8 mouse cellular contexts compared by ENCODE assay signal in the genomic region with DNA sequence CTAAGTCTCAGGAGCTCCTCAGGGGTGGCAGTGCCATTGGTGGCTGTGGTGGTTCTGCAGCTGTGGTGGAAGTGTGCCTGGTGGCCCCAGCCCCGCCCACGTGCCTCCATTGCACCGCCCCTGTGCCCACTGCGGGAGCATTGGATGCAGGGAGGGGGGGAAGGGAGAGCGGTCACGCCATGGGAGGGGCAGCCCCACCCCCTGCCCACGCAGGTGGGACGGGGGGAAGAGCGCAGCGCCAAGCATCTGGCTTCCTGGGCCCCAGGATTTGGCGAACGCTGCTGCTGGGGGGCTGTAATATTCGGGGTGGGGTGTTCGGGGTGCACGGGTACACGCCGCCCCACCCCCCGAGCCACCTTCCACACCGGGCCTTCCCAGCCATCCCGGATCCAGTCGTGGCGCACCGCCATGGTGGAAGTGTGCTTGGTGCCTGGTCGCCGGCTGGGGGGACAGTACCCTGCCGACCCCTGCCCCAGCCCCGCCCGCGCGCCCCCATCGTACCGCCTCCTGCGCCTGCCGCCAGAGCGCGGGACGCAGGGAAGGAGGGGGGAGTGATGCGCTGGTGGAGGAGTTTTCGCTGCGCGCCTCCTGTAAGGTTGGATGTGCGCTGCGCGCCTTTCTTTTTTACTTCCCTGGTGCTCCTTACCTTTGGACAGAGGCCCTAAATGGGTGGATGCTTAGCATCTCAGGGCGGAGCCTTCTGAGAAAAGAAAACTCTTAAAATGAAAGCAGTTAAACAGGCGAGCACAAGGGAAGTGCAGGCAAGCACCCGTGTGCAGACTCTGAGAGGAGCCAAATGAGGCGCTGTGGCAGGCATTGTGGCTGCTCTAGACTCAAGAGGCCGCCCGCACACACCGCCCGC. TPM values are rescaled to one million over a fixed set of nuclear protein-coding genes. Genes with fewer than 3 reads are reported as not detected.
DNase-seq lines count a peak whose midpoint lies in the region; ATAC-seq and TF ChIP-seq lines count a peak whose summit lies in the region.

No protein-coding gene starts in this region.

- H3K9me3 ChIP-seq in CH12.LX (replicated peaks; ENCODE audit: low read length): peaks cover 3% of the 10 kb centered on the region

- no peak for TF ChIP-seq POLR2A in heart, adult 2 months (IDR thresholded peaks at IDR 0.05; ENCODE audit: insufficient read depth, low read depth, low read length)
- TF ChIP-seq POLR2A in CH12.LX (IDR thresholded peaks at IDR 0.05; ENCODE audit: low read depth, low read length): no peak
- TF ChIP-seq POLR2A in liver, adult 2 months (IDR thresholded peaks at IDR 0.05; ENCODE audit: extremely low read depth, insufficient read depth, low read length): no peak

- no peak for TF ChIP-seq RAD21 in CH12.LX (IDR thresholded peaks at IDR 0.05; ENCODE audit: low read depth, low read length)

- H3K36me3 ChIP-seq in heart, adult 2 months (ENCODE audit: control insufficient read depth, insufficient read depth, low read length): no peaks in the 10 kb centered on the region
- no peaks in the 10 kb centered on the region for H3K36me3 ChIP-seq in CH12.LX (replicated peaks in 1 of 2; ENCODE audit: control insufficient read depth in 1 of 2, insufficient read depth in 1 of 2, low read length in 1 of 2)
- H3K36me3 ChIP-seq in liver, adult 2 months (ENCODE audit: control insufficient read depth, insufficient read depth, low read length): no peaks in the 10 kb centered on the region

- peak overlapping the region; percentile 33 for H3K4me3 ChIP-seq in heart, adult 2 months
- no peak overlapping the region for H3K4me3 ChIP-seq in CH12.LX (replicated peaks in 1 of 3; ENCODE audit: low read depth in 2 of 3, low read length in 2 of 3, poor library complexity in 1 of 3)
- peak overlapping the region; percentile 56 for H3K4me3 ChIP-seq in liver, adult 2 months (ENCODE audit: insufficient read depth, low read depth, low read length)

- 3% methylated on average over 52 of the region's 52 CpGs for WGBS in heart, adult 2 months
- WGBS in liver, adult 2 months: 2% methylated on average over 51 of the region's 52 CpGs

- intact Hi-C loops in heart, adult 2 months (cut with DNase I): no loop called here
- intact Hi-C loops in heart, postnatal 36 days (cut with DNase I): no loop called here
- intact Hi-C loops in heart, postnatal 10 days (cut with DNase I): no loop called here

- no peaks in the 10 kb centered on the region for H3K79me2 ChIP-seq in heart, adult 2 months (replicated peaks; ENCODE audit: control insufficient read depth, insufficient read depth, low read length)
- H3K79me2 ChIP-seq in CH12.LX (replicated peaks; ENCODE audit: control insufficient read depth, extremely low read depth, insufficient read depth, poor library complexity, severe bottlenecking): no peaks in the 10 kb centered on the region
- H3K79me2 ChIP-seq in liver, adult 2 months (ENCODE audit: control insufficient read depth, insufficient read depth, low read length): no peaks in the 10 kb centered on the region

- no peak for TF ChIP-seq EP300 in heart, adult 2 months (IDR thresholded peaks at IDR 0.05; ENCODE audit: insufficient read depth, low read depth, low read length)
- TF ChIP-seq EP300 in CH12.LX (IDR thresholded peaks at IDR 0.05; ENCODE audit: low read length): no peak

- no peak overlapping the region for H3K4me2 ChIP-seq in CH12.LX (ENCODE audit: insufficient read depth, low read depth, poor library complexity, severe bottlenecking)

- no peaks in the 10 kb centered on the region for H3K27me3 ChIP-seq in heart, adult 2 months (ENCODE audit: control insufficient read depth, insufficient read depth, low read length)
- no peaks in the 10 kb centered on the region for H3K27me3 ChIP-seq in CH12.LX (replicated peaks)
- peaks cover 5% of the 10 kb centered on the region; the same call in 1 of the 2 replicates for H3K27me3 ChIP-seq in liver, adult 2 months (ENCODE audit: control insufficient read depth, insufficient read depth, low read length)

- dilution Hi-C loops in CH12.LX (cut with MboI; ENCODE audit: extremely low pct_ligation_motif_present, extremely low pct_unique_long_range_greater_than_20kb, low sequenced_read_pairs): no loop called here

- peak; percentile 92 for ATAC-seq in common myeloid progenitor, adult 5-6 weeks (replicated peaks; ENCODE audit: low read depth, poor library complexity, severe bottlenecking)

- in situ Hi-C loops in CH12.LX (cut with MboI; ENCODE audit: low pct_ligation_motif_present, low pct_unique_long_range_greater_than_20kb, low sequenced_read_pairs): no loop called here

- H3K4me1 ChIP-seq in heart, adult 2 months (ENCODE audit: control insufficient read depth, insufficient read depth, low read length): no peaks in the 10 kb centered on the region
- no peaks in the 10 kb centered on the region for H3K4me1 ChIP-seq in CH12.LX (ENCODE audit: control insufficient read depth in 1 of 2, insufficient read depth in 2 of 2)
- no peaks in the 10 kb centered on the region for H3K4me1 ChIP-seq in liver, adult 2 months (ENCODE audit: control insufficient read depth, insufficient read depth, low read length)

- no peak overlapping the region for H3K27ac ChIP-seq in heart, adult 2 months
- no peak overlapping the region for H3K27ac ChIP-seq in CH12.LX (ENCODE audit: insufficient read depth, low read depth)
- H3K27ac ChIP-seq in liver, adult 2 months (replicated peaks; ENCODE audit: insufficient read depth, low read depth, low read length): no peak overlapping the region

- H3K9ac ChIP-seq in heart, adult 2 months (ENCODE audit: low read depth, low read length): peak overlapping the region; percentile 66
- H3K9ac ChIP-seq in CH12.LX (ENCODE audit: insufficient read depth, low read depth): no peak overlapping the region
- H3K9ac ChIP-seq in liver, adult 2 months (ENCODE audit: low read depth, low read length): no peak overlapping the region

- DNase-seq in heart, adult 2 months: no peak
- DNase-seq in heart, postnatal 36 days: no peak
- DNase-seq in CH12.LX (ENCODE audit: extremely low read depth): peak; percentile 40
- peak; percentile 10 to 12 for DNase-seq in heart, postnatal 10 days
- no peak for DNase-seq in liver, adult 2 months (ENCODE audit: extremely low read depth, low read depth, low spot score)
- peak; percentile 73 for DNase-seq in neural tube, embryonic 10.5 days (ENCODE audit: extremely low spot score, low spot score)
- DNase-seq in thymus, postnatal 4 days: peak; percentile 50

- TF ChIP-seq CTCF in heart, adult 2 months (IDR thresholded peaks at IDR 0.05): no peak
- TF ChIP-seq CTCF in CH12.LX (conservative IDR thresholded peaks at IDR 0.05 in 1 of 2, IDR thresholded peaks at IDR 0.05 in 1 of 2; ENCODE audit: low read depth in 2 of 2, low read length in 2 of 2): no peak
- TF ChIP-seq CTCF in liver, adult 2 months (IDR thresholded peaks at IDR 0.05; ENCODE audit: low read depth, low read length): no peak

TF ChIP-seq in CH12.LX, 34 proteins besides CTCF, POLR2A, EP300 and RAD21:
- TF ChIP-seq SIN3A (IDR thresholded peaks at IDR 0.05; ENCODE audit: low read length): no peak
- TF ChIP-seq MXI1 (IDR thresholded peaks at IDR 0.05; ENCODE audit: low read depth, low read length): no peak
- TF ChIP-seq MAFK (IDR thresholded peaks at IDR 0.05; ENCODE audit: insufficient replicate concordance, low read length): no peak
- no peak for TF ChIP-seq CHD2 (IDR thresholded peaks at IDR 0.05; ENCODE audit: low read length)
- no peak for TF ChIP-seq IRF4 (IDR thresholded peaks at IDR 0.05; ENCODE audit: low read depth, low read length)
- TF ChIP-seq MYC (IDR thresholded peaks at IDR 0.05; ENCODE audit: low read depth, low read length): no peak
- no peak for TF ChIP-seq ETS1 (conservative IDR thresholded peaks at IDR 0.05; ENCODE audit: low read depth, low read length)
- TF ChIP-seq USF1 (IDR thresholded peaks at IDR 0.05; ENCODE audit: low read depth, low read length): no peak
- no peak for TF ChIP-seq POLR2AphosphoS2 (IDR thresholded peaks at IDR 0.05; ENCODE audit: low read depth, low read length)
- TF ChIP-seq SMC3 (IDR thresholded peaks at IDR 0.05; ENCODE audit: low read depth, low read length): no peak
- no peak for TF ChIP-seq PAX5 (IDR thresholded peaks at IDR 0.05; ENCODE audit: low read length)
- no peak for TF ChIP-seq ELF1 (IDR thresholded peaks at IDR 0.05; ENCODE audit: low read depth, low read length)
- no peak for TF ChIP-seq HCFC1 (IDR thresholded peaks at IDR 0.05; ENCODE audit: low read depth, low read length)
- TF ChIP-seq NRF1 (IDR thresholded peaks at IDR 0.05; ENCODE audit: low read depth, low read length): no peak
- TF ChIP-seq USF2 (conservative IDR thresholded peaks at IDR 0.05; ENCODE audit: low read depth, low read length): no peak
- TF ChIP-seq ZKSCAN1 (IDR thresholded peaks at IDR 0.05; ENCODE audit: borderline replicate concordance, low read depth, low read length): no peak
TF ChIP-seq in CH12.LX: peak in this region for 0.

RNA-seq across cellular contexts. Expression of gene Mrgprb5, which starts 31.4 kb away (rescaled TPM):
- not detected for total RNA-seq in heart, adult 2 months (2021)
- polyA plus RNA-seq in heart, adult 2 months (2012; rRNA removed): not detected in 2 replicates
- total RNA-seq in heart, postnatal 36 days (2021): not detected
- not detected in 2 replicates for total RNA-seq in CH12.LX (2012; rRNA removed)
- not detected in 2 replicates for total RNA-seq in CH12.LX (2014; rRNA removed)
- polyA plus RNA-seq in CH12.LX (2012; ENCODE audit: insufficient read length, low read depth): not detected in 2 replicates
- total RNA-seq in common myeloid progenitor, adult 5-6 weeks (2017): not detected in 2 replicates
- not detected for total RNA-seq in heart, postnatal 10 days (2021)
- not detected in 2 replicates for total RNA-seq in liver, adult 2 months (2014; rRNA removed)
- not detected in 2 replicates for polyA plus RNA-seq in liver, adult 2 months (2012; rRNA removed)

Comparison
In these comparisons a context has a peak if more than half of its experiments do, and no peak if none do; other contexts are left out.
1. DNase-seq: peak in CH12.LX (single experiment), heart, postnatal 10 days (2 of 2), neural tube, embryonic 10.5 days (single experiment) and thymus, postnatal 4 days (single experiment); none in heart, adult 2 months (0 of 2), heart, postnatal 36 days (0 of 2) and liver, adult 2 months (single experiment).
2. H3K4me3 ChIP-seq: peak in heart, adult 2 months (single experiment) and liver, adult 2 months (single experiment); none in CH12.LX (0 of 3).